Mouse (Mus musculus) CH12.LX (cell line): Measurements from ENCODE around the gene Pfn2.

Experiments used
- CHD1 ChIP-seq: IDR thresholded peaks from 2 replicates; pipeline ENCODE4 v1.6.1; 2012; ENCODE audit warnings: low read depth, low read length, improper control_type of control experiment, inconsistent platforms
- CTCF ChIP-seq, 2 experiments: IDR thresholded peaks in 1 of 2; conservative IDR thresholded peaks in 1 of 2; 2 replicates each; pipeline ENCODE4 v1.5.1; 2011 to 2012; ENCODE audit warnings: low read depth in 2 of 2, low read length in 2 of 2, improper control_type of control experiment in 1 of 2, inconsistent platforms in 1 of 2, mild to moderate bottlenecking in 1 of 2, moderate library complexity in 1 of 2
- E2F4 ChIP-seq: IDR thresholded peaks from 2 replicates; pipeline ENCODE4 v1.6.1; 2011; ENCODE audit warnings: low read depth, low read length, improper control_type of control experiment; ENCODE audit not compliant: insufficient replicate concordance
- ELF1 ChIP-seq: IDR thresholded peaks from 2 replicates; pipeline ENCODE4 v1.6.1; 2014; ENCODE audit warnings: low read depth, mild to moderate bottlenecking, inconsistent platforms, low read length, improper control_type of control experiment
- EP300 ChIP-seq: IDR thresholded peaks from 2 replicates; pipeline ENCODE4 v1.6.1; 2011; ENCODE audit warnings: low read length, improper control_type of control experiment
- JUND ChIP-seq: conservative IDR thresholded peaks from 2 replicates; pipeline ENCODE4 v1.6.1; 2011; ENCODE audit warnings: low read depth, low read length, improper control_type of control experiment
- KAT2A ChIP-seq: IDR thresholded peaks from 2 replicates; pipeline ENCODE4 v1.6.1; 2012; ENCODE audit warnings: low read length, improper control_type of control experiment, inconsistent platforms; ENCODE audit not compliant: insufficient replicate concordance
- MXI1 ChIP-seq: IDR thresholded peaks from 2 replicates; pipeline ENCODE4 v1.6.1; 2011; ENCODE audit warnings: mild to moderate bottlenecking, low read depth, low read length, improper control_type of control experiment
- MYC ChIP-seq: IDR thresholded peaks from 2 replicates; pipeline ENCODE4 v1.6.1; 2011; ENCODE audit warnings: low read depth, mild to moderate bottlenecking, improper control_type of control experiment, low read length
- NELFE ChIP-seq: IDR thresholded peaks from 2 replicates; pipeline ENCODE4 v1.6.1; 2011; ENCODE audit warnings: low read depth, low read length, improper control_type of control experiment
- POLR2A ChIP-seq: IDR thresholded peaks from 2 replicates; pipeline ENCODE4 v1.6.1; 2011; ENCODE audit warnings: low read depth, mild to moderate bottlenecking, improper control_type of control experiment, low read length
- ZMIZ1 ChIP-seq: IDR thresholded peaks from 2 replicates; pipeline ENCODE4 v1.6.1; 2012; ENCODE audit warnings: low read depth, mild to moderate bottlenecking, inconsistent platforms, low read length, improper control_type of control experiment

DNA sequence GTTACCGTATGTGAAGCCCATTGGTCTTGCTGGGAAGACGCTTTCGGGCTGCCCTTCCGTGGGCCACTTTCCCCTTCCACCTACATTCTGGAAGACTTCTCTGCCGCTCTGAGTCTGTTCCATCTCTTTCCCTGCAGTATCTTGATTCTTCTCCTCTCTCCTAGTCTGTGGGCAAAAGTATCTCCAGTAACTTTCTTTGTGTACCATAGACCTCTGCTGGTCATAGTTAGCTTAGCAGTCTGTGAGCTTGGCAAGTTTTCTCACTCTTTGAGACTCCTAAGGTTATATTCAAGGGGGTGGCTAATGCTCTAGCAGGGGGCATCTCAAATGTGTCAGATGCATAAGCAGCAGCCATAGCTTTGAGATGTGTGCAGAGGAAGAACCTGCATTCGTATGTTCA is 32.4 kb downstream of the Pfn2 start:
- TF ChIP-seq CTCF (conservative IDR thresholded peaks at IDR 0.05 in 1 of 2, IDR thresholded peaks at IDR 0.05 in 1 of 2; ENCODE audit: low read depth in 2 of 2, low read length in 2 of 2) (peak in 1 of 2 experiments; percentile 74; a peak in 2 of 4 replicates), JUND (no peak), ZMIZ1 (no peak), EP300 (no peak), MYC (no peak), KAT2A (no peak), MXI1 (no peak), POLR2A (no peak), ELF1 (no peak), CHD1 (no peak), E2F4 (no peak), NELFE (no peak)
